Mouse (Mus musculus): ENCODE measurements around the gene C3. TPM values are rescaled to one million over a fixed set of nuclear protein-coding genes. Genes with fewer than 3 reads are reported as not detected.
A peak's percentile ranks its signal among the peaks of the same experiment; 100 is the strongest.

C3 gene
- total and polyA plus RNA-seq, 3 experiments = 91.5 to 119 (median 91.6) TPM

GRCm38 (mm10) chr17:57170616-57171260 is 57.2 kb downstream of the C3 start:
- H3K36me3 ChIP-seq (ENCODE audit: control insufficient read depth, insufficient read depth, low read length) = no peaks in the 10 kb centered on the region
- H3K4me3 ChIP-seq = no peak overlapping the region
- intact Hi-C loops (cut with DNase I) = no loop called here
- no peak overlapping the region for H3K9ac ChIP-seq (ENCODE audit: low read depth, low read length)
- WGBS = 49% methylated on average over 5 of the region's 5 CpGs
- no peaks in the 10 kb centered on the region for H3K4me1 ChIP-seq (ENCODE audit: control insufficient read depth, insufficient read depth, low read length)
- H3K27ac ChIP-seq = no peak overlapping the region
- TF ChIP-seq CTCF (IDR thresholded peaks at IDR 0.05) = no peak
- TF ChIP-seq EP300 (IDR thresholded peaks at IDR 0.05; ENCODE audit: insufficient read depth, low read depth, low read length) = no peak
- TF ChIP-seq POLR2A (IDR thresholded peaks at IDR 0.05; ENCODE audit: insufficient read depth, low read depth, low read length) = no peak
- H3K79me2 ChIP-seq (replicated peaks; ENCODE audit: control insufficient read depth, insufficient read depth, low read length) = no peaks in the 10 kb centered on the region
- no peak for DNase-seq
- no peaks in the 10 kb centered on the region for H3K27me3 ChIP-seq (ENCODE audit: control insufficient read depth, insufficient read depth, low read length)

- peak; percentile 84 to 92 for DNase-seq
Observed at GRCm38 (mm10) chr17:57166800-57167791, 60.8 kb downstream of the C3 start.

More at GRCm38 (mm10) chr17:57166800-57167791, 60.8 kb downstream of the C3 start:
- Histone ChIP-seq H3K36me3 (ENCODE audit: control insufficient read depth, insufficient read depth, low read length) (no peaks in the 10 kb centered on the region), H3K4me1 (ENCODE audit: control insufficient read depth, insufficient read depth, low read length) (no peaks in the 10 kb centered on the region), H3K27me3 (ENCODE audit: control insufficient read depth, insufficient read depth, low read length) (no peaks in the 10 kb centered on the region), H3K9ac (ENCODE audit: low read depth, low read length) (no peak overlapping the region), H3K27ac (no peak overlapping the region), H3K4me3 (no peak overlapping the region), H3K79me2 (replicated peaks; ENCODE audit: control insufficient read depth, insufficient read depth, low read length) (no peaks in the 10 kb centered on the region)
- WGBS = 20% methylated on average over 10 of the region's 11 CpGs
- intact Hi-C loops (cut with DNase I) = loop anchor here (1.0 to 5.0 kb wide), 4 partner anchors 71 to 358 kb away; no protein-coding TSS in a partner anchor
- TF ChIP-seq POLR2A (IDR thresholded peaks at IDR 0.05; ENCODE audit: insufficient read depth, low read depth, low read length) (no peak), EP300 (IDR thresholded peaks at IDR 0.05; ENCODE audit: insufficient read depth, low read depth, low read length) (peak; percentile 83), CTCF (IDR thresholded peaks at IDR 0.05) (peak; percentile 90)

Small RNA genes within 50 kb of the gene (microRNA-seq; reads per million reads assigned to microRNA genes)
- gene Mir6978 = 0 reads per million in 2 experiments

Other genes starting within 250 kb of the C3 start
- gene Acer1, start 246.0 kb downstream of the C3 start, total RNA-seq (2021) = not detected
- gene Acer1, start 246.0 kb downstream of the C3 start, polyA plus RNA-seq (2012; rRNA removed) = not detected in 2 replicates
- 10 to 100 TPM; 72.1 to 84.9 TPM for gene Clpp, start 237.8 kb downstream of the C3 start, total RNA-seq (2021)
- gene Clpp, start 237.8 kb downstream of the C3 start, polyA plus RNA-seq (2012; rRNA removed) = 150 and 155 TPM in 2 replicates
- 10 to 100 TPM; 65.3 to 72.8 TPM for gene Alkbh7, start 230.8 kb downstream of the C3 start, total RNA-seq (2021)
- gene Alkbh7, start 230.8 kb downstream of the C3 start, polyA plus RNA-seq (2012; rRNA removed) = 74.5 and 90.8 TPM in 2 replicates
- not detected for gene Pspn, start 228.1 kb downstream of the C3 start, total RNA-seq (2021)
- not detected in 2 replicates for gene Pspn, start 228.1 kb downstream of the C3 start, polyA plus RNA-seq (2012; rRNA removed)
- gene Gtf2f1, start 216.8 kb downstream of the C3 start, total RNA-seq (2021) = 10 to 100 TPM; 20.7 TPM
- 12.3 and 14.3 TPM in 2 replicates for gene Gtf2f1, start 216.8 kb downstream of the C3 start, polyA plus RNA-seq (2012; rRNA removed)
- gene Gm17949, start 216.7 kb downstream of the C3 start, total RNA-seq (2021) = under 1 TPM in 1 of 2 experiments, not detected in 1; 0.18 TPM
- gene Gm17949, start 216.7 kb downstream of the C3 start, polyA plus RNA-seq (2012; rRNA removed) = not detected in 2 replicates
- gene Khsrp, start 196.6 kb downstream of the C3 start, total RNA-seq (2021) = 10 to 100 TPM; 42.6 to 44.5 TPM
- 35.7 and 36.5 TPM in 2 replicates for gene Khsrp, start 196.6 kb downstream of the C3 start, polyA plus RNA-seq (2012; rRNA removed)
- gene Slc25a41, start 186.5 kb downstream of the C3 start, total RNA-seq (2021) = not detected
- 0.18 TPM in 1 of 2 replicates, not detected in the other for gene Slc25a41, start 186.5 kb downstream of the C3 start, polyA plus RNA-seq (2012; rRNA removed)
- gene Crb3, start 169.0 kb downstream of the C3 start, total RNA-seq (2021) = not detected
- gene Crb3, start 169.0 kb downstream of the C3 start, polyA plus RNA-seq (2012; rRNA removed) = 0.26 and 1.2 TPM in 2 replicates
- 10 to 100 TPM; 63.5 to 70.9 TPM for gene Slc25a23, start 168.3 kb downstream of the C3 start, total RNA-seq (2021)
- gene Slc25a23, start 168.3 kb downstream of the C3 start, polyA plus RNA-seq (2012; rRNA removed) = 67.5 and 72.4 TPM in 2 replicates
- 1 to 10 TPM; 1.1 to 2.0 TPM for gene Dennd1c, start 149.6 kb downstream of the C3 start, total RNA-seq (2021)
- gene Dennd1c, start 149.6 kb downstream of the C3 start, polyA plus RNA-seq (2012; rRNA removed) = 5.1 and 6.0 TPM in 2 replicates
- gene Tubb4a, start 140.4 kb downstream of the C3 start, total RNA-seq (2021) = 1 to 10 TPM; 1.5 to 2.7 TPM
- gene Tubb4a, start 140.4 kb downstream of the C3 start, polyA plus RNA-seq (2012; rRNA removed) = 4.0 and 6.1 TPM in 2 replicates
- under 1 TPM; 0.26 to 0.80 TPM for gene Tnfsf9, start 122.8 kb downstream of the C3 start, total RNA-seq (2021)
- gene Tnfsf9, start 122.8 kb downstream of the C3 start, polyA plus RNA-seq (2012; rRNA removed) = 0.67 and 1.2 TPM in 2 replicates
- gene Cd70, start 78.4 kb downstream of the C3 start, total RNA-seq (2021) = not detected
- not detected in 2 replicates for gene Cd70, start 78.4 kb downstream of the C3 start, polyA plus RNA-seq (2012; rRNA removed)
- under 1 TPM; 0.11 to 0.13 TPM for gene Tnfsf14, start 34.0 kb downstream of the C3 start, total RNA-seq (2021)
- 0.18 TPM in 2 replicates for gene Tnfsf14, start 34.0 kb downstream of the C3 start, polyA plus RNA-seq (2012; rRNA removed)
- 10 to 100 TPM; 27.8 to 32.7 TPM for gene Gpr108, start 20.3 kb upstream of the C3 start, total RNA-seq (2021)
- gene Gpr108, start 20.3 kb upstream of the C3 start, polyA plus RNA-seq (2012; rRNA removed) = 37.9 and 48.3 TPM in 2 replicates
- gene Trip10, start 21.3 kb upstream of the C3 start, total RNA-seq (2021) = 100 to 1,000 TPM; 107 to 128 TPM
- gene Trip10, start 21.3 kb upstream of the C3 start, polyA plus RNA-seq (2012; rRNA removed) = 69.0 and 83.2 TPM in 2 replicates
- gene Vav1, start 51.0 kb upstream of the C3 start, total RNA-seq (2021) = 1 to 10 TPM; 1.9 to 2.2 TPM
- gene Vav1, start 51.0 kb upstream of the C3 start, polyA plus RNA-seq (2012; rRNA removed) = 1.8 and 2.0 TPM in 2 replicates
- gene Adgre1, start 130.6 kb upstream of the C3 start, total RNA-seq (2021) = 10 to 100 TPM in 1 of 2 experiments, 1 to 10 TPM in 1; 8.6 to 12.6 TPM
- 7.9 and 11.0 TPM in 2 replicates for gene Adgre1, start 130.6 kb upstream of the C3 start, polyA plus RNA-seq (2012; rRNA removed)

Data from heart, adult 2 months (tissue).